Mouse (Mus musculus): ENCODE data around the gene Ctdspl. TPM values are rescaled to one million over a fixed set of nuclear protein-coding genes. Genes with fewer than 3 reads are reported as not detected.

Ctdspl gene
- polyA plus RNA-seq (2014; fragmentation: Nextera tagmentation; extraction: Ambion mirVana), result 4.9 and 5.5 TPM in 2 replicates

DNA sequence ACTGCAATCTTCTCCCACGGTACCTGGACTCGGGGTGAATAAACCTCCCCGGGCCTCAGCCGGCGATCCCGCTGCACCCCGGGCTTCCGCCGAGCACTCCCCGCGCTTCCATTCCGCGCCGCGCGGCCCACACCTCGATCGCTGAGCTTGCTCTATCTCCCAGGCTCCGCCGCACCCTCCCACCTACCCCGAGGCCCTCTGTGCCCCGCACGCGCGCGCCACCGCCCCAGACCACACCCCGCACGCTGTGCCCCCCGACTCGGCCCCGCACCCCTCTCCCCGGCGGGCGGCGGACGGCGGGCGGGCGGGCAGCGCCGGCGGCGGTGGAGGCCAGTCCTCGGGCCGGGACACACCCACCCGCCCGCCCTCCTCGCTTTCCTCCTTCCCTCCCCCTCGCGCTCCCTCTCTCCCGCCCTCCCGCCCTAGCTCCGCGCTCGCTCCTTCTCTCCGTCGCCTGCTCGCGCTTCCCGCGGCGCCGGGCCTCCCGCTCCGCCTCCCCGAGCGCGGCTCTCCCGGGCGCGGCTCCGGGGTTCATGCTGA lies at the start of gene Ctdspl:
TSS of gene Ctdspl (plus strand) at position 343 of the 540 bp plus-strand sequence.
- Histone ChIP-seq H3K4me2 (peak within 1 kb of the TSS; percentile 97), H3K4me1 (ENCODE audit: control insufficient read depth, insufficient read depth, low read length) (peaks cover 17% of the 10 kb centered on the region; the same call in 1 of the 2 replicates), H3K27me3 (ENCODE audit: control insufficient read depth, insufficient read depth, low read length) (no peaks in the 10 kb centered on the region; the same call in 1 of the 2 replicates), H3K9ac (ENCODE audit: low read length) (peak within 1 kb of the TSS; percentile 78), H3K4me3 (ENCODE audit: low read depth, low read length) (peak within 1 kb of the TSS; percentile 63), H3K36me3 (ENCODE audit: control insufficient read depth, insufficient read depth, low read length) (no peaks in the 10 kb centered on the region), H3K27ac (ENCODE audit: low read depth, low read length) (no peak within 1 kb of the TSS; the same call in 1 of the 2 replicates), H3K9me3 (ENCODE audit: control insufficient read depth, low read length) (no peaks in the 10 kb centered on the region)
- under 1% methylated on average over 33 of the region's 73 CpGs for WGBS
- ATAC-seq (ENCODE audit: low FRiP score) (peak; percentile 68), DNase-seq (ENCODE audit: low spot score, missing footprints) (no peak)

DNA sequence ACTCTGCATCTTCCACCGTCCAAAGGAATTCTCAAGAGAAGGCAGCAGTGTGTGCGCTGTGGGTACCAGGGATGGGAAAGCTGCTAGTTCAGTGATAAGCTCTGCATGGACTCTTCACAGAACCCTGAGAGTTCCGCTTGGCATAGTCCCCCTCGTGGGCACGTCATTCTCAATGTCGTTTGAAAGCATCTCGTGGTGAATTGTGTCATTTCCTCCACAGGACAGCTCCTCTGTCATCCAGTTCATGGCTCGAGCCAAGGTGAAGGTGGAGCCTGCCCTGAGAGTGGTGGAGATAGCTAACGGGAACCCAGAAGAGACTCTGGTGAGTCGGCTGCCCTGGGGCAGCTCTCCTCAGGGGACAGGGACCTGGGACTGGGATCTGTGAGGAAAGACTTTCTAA lies 49.4 kb upstream of the Ctdspl start:
- H3K4me2 ChIP-seq, result no peak overlapping the region
- no peaks in the 10 kb centered on the region for H3K9me3 ChIP-seq (ENCODE audit: control insufficient read depth, low read length)
- DNase-seq (ENCODE audit: low spot score, missing footprints), result no peak
- H3K27me3 ChIP-seq (ENCODE audit: control insufficient read depth, insufficient read depth, low read length), result no peaks in the 10 kb centered on the region
- H3K36me3 ChIP-seq (ENCODE audit: control insufficient read depth, insufficient read depth, low read length), result no peaks in the 10 kb centered on the region
- H3K4me3 ChIP-seq (ENCODE audit: low read depth, low read length), result no peak overlapping the region
- no peaks in the 10 kb centered on the region for H3K4me1 ChIP-seq (ENCODE audit: control insufficient read depth, insufficient read depth, low read length)
- no peak for ATAC-seq (ENCODE audit: low FRiP score)
- no peak overlapping the region for H3K9ac ChIP-seq (ENCODE audit: low read length)
- H3K27ac ChIP-seq (ENCODE audit: low read depth, low read length), result no peak overlapping the region
- WGBS, result 86% methylated on average over 10 of the region's 10 CpGs

DNA sequence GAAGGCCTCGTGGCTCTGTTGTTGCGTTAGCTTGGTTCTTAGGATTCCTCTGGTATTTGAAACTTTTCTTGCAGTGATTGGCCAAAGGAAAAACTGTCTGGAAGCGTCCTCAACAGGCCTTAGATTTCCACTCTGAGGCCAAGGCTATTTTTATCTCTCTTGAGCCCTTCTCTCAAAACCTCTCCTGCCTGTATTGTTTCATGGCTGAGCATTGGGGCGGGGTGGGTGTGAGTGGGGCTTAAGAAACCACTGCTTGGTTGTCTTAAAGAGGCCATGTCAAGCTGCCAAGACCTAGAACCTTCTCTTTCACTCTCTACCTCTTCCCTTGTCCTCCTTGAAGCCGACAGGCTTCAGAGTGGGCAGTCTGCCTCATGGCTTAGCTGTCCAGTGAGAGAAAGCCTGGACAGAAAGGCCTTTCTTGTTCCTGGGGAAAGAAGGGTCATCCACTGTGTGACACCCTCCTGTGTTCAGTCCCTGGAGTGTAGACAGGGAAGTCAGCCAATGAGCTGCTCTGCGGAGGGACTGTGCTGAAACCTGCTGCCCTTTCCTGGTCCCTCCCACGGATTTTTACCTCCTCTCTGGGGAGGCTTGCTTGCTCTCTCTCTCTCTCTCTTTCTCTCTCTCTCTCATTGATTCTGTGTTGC lies 48.8 kb upstream of the Ctdspl start:
- no peak overlapping the region for H3K9ac ChIP-seq (ENCODE audit: low read length)
- no peaks in the 10 kb centered on the region for H3K4me1 ChIP-seq (ENCODE audit: control insufficient read depth, insufficient read depth, low read length)
- no peak overlapping the region for H3K4me2 ChIP-seq
- no peak overlapping the region for H3K27ac ChIP-seq (ENCODE audit: low read depth, low read length)
- DNase-seq (ENCODE audit: low spot score, missing footprints) (no peak), ATAC-seq (ENCODE audit: low FRiP score) (no peak)
- H3K4me3 ChIP-seq (ENCODE audit: low read depth, low read length), result no peak overlapping the region
- no peaks in the 10 kb centered on the region for H3K9me3 ChIP-seq (ENCODE audit: control insufficient read depth, low read length)
- WGBS, result 88% methylated on average over 7 of the region's 7 CpGs
- H3K36me3 ChIP-seq (ENCODE audit: control insufficient read depth, insufficient read depth, low read length), result no peaks in the 10 kb centered on the region
- H3K27me3 ChIP-seq (ENCODE audit: control insufficient read depth, insufficient read depth, low read length), result no peaks in the 10 kb centered on the region

DNA sequence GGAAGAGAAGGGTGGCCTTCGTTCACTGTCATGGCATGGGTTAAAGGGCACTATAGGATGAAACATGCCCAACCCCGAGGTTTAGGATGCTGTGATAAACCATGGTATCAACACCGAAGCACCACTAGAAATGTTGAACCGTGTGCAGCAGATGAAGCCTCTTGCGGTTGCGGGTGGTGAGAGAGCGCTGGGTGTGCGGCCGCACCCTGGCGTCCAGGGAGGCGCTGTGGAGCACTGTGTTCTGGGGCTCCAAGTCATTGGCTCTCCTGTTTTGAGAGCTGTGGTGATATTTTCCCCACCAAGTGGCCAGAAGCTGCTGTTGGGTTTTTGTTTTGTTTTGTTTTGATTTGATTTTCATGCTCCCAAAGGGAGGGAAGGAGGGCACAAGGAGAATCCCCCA lies 47.7 kb upstream of the Ctdspl start:
- H3K27me3 ChIP-seq (ENCODE audit: control insufficient read depth, insufficient read depth, low read length), result no peaks in the 10 kb centered on the region
- DNase-seq (ENCODE audit: low spot score, missing footprints), result no peak
- H3K27ac ChIP-seq (ENCODE audit: low read depth, low read length), result no peak overlapping the region
- H3K36me3 ChIP-seq (ENCODE audit: control insufficient read depth, insufficient read depth, low read length), result no peaks in the 10 kb centered on the region
- no peaks in the 10 kb centered on the region for H3K4me1 ChIP-seq (ENCODE audit: control insufficient read depth, insufficient read depth, low read length)
- H3K9me3 ChIP-seq (ENCODE audit: control insufficient read depth, low read length), result no peaks in the 10 kb centered on the region
- 86% methylated on average over 11 of the region's 11 CpGs for WGBS
- no peak overlapping the region for H3K4me2 ChIP-seq
- H3K9ac ChIP-seq (ENCODE audit: low read length), result no peak overlapping the region
- no peak overlapping the region for H3K4me3 ChIP-seq (ENCODE audit: low read depth, low read length)
- ATAC-seq (ENCODE audit: low FRiP score), result no peak

DNA sequence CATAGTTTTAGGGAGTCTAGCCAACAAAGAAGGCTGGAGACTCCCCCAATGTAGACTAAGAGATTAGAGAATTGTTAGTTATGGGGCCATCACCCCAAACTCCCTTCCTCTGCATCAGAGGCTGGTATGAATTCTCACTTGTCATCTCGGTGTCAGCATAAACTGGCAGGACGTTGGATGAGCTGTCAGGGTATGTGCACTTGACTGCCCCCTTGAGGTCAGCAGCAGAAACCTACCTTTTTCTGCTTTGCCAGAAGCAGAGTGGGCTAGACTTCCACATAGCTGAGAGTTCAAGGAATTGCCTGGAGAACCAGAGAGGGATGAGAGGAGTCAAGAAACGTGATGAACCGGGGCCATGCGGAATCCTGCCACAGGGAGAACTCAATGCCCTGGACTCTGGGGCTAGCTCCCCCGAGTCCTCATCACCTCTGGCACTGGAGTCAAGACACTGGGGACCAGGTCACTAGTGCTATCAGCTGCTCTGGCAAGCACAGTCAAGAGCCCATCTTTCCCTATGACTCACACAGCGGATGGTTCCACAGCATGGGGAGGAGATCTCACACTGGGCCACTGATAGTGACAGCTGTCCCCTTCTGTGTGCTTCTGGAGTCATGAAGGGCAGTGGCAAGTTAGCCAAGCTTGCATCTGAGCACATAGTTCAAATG lies 44.8 kb upstream of the Ctdspl start:
- Histone ChIP-seq H3K27me3 (ENCODE audit: control insufficient read depth, insufficient read depth, low read length) (no peaks in the 10 kb centered on the region), H3K27ac (ENCODE audit: low read depth, low read length) (no peak overlapping the region), H3K4me2 (no peak overlapping the region), H3K4me1 (ENCODE audit: control insufficient read depth, insufficient read depth, low read length) (no peaks in the 10 kb centered on the region), H3K36me3 (ENCODE audit: control insufficient read depth, insufficient read depth, low read length) (no peaks in the 10 kb centered on the region), H3K9ac (ENCODE audit: low read length) (no peak overlapping the region), H3K4me3 (ENCODE audit: low read depth, low read length) (no peak overlapping the region), H3K9me3 (ENCODE audit: control insufficient read depth, low read length) (no peaks in the 10 kb centered on the region)
- ATAC-seq (ENCODE audit: low FRiP score) (no peak), DNase-seq (ENCODE audit: low spot score, missing footprints) (no peak)
- 80% methylated on average over 7 of the region's 7 CpGs for WGBS

DNA sequence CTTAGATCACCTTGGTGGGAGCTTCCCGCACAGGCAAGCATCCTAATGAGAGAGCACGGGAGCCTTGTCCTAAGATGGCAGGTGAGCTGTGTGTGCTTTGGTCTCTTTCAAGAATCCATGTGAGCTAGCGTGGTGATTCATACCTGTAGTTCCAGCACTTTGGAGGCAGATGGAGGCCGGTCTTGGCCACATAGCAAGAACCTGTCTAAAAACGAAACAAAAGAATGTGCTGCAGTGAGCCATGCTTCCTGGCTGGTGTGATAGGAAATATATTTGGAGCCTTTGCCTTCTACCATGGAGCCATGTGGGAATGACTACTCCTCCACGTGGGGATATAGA lies 44.3 kb upstream of the Ctdspl start:
- no peaks in the 10 kb centered on the region for H3K4me1 ChIP-seq (ENCODE audit: control insufficient read depth, insufficient read depth, low read length)
- no peak overlapping the region for H3K9ac ChIP-seq (ENCODE audit: low read length)
- no peaks in the 10 kb centered on the region for H3K36me3 ChIP-seq (ENCODE audit: control insufficient read depth, insufficient read depth, low read length)
- H3K27ac ChIP-seq (ENCODE audit: low read depth, low read length), result no peak overlapping the region
- no peaks in the 10 kb centered on the region for H3K27me3 ChIP-seq (ENCODE audit: control insufficient read depth, insufficient read depth, low read length)
- H3K4me2 ChIP-seq, result no peak overlapping the region
- WGBS, result 97% methylated on average over 6 of the region's 6 CpGs
- no peaks in the 10 kb centered on the region for H3K9me3 ChIP-seq (ENCODE audit: control insufficient read depth, low read length)
- no peak for DNase-seq (ENCODE audit: low spot score, missing footprints)
- no peak overlapping the region for H3K4me3 ChIP-seq (ENCODE audit: low read depth, low read length)
- ATAC-seq (ENCODE audit: low FRiP score), result no peak

DNA sequence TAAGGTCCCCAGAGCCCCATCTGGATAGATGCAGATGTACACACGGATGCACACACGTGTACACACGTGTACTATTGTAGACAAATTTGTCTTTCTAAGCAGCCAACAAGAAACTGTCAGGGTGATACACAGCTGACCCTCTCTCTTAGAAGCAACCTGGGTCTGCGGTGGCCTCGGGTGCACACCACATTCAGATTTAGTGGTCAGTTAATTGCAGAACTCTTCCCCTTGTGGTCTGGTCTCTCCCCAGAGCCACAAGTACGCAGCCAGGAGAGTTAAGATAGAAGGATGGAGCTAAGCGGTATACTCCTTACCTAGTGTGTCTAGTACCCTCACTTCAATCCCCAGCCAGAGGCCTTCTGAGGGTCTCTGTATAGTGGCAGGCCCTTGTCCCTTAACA lies 43.1 kb upstream of the Ctdspl start:
- no peak overlapping the region for H3K4me3 ChIP-seq (ENCODE audit: low read depth, low read length)
- ATAC-seq (ENCODE audit: low FRiP score) (no peak), DNase-seq (ENCODE audit: low spot score, missing footprints) (no peak)
- no peaks in the 10 kb centered on the region for H3K9me3 ChIP-seq (ENCODE audit: control insufficient read depth, low read length)
- 94% methylated on average over 7 of the region's 7 CpGs for WGBS
- no peaks in the 10 kb centered on the region for H3K36me3 ChIP-seq (ENCODE audit: control insufficient read depth, insufficient read depth, low read length)
- H3K9ac ChIP-seq (ENCODE audit: low read length), result no peak overlapping the region
- H3K27me3 ChIP-seq (ENCODE audit: control insufficient read depth, insufficient read depth, low read length), result no peaks in the 10 kb centered on the region
- H3K4me1 ChIP-seq (ENCODE audit: control insufficient read depth, insufficient read depth, low read length), result no peaks in the 10 kb centered on the region
- no peak overlapping the region for H3K27ac ChIP-seq (ENCODE audit: low read depth, low read length)
- H3K4me2 ChIP-seq, result no peak overlapping the region

DNA sequence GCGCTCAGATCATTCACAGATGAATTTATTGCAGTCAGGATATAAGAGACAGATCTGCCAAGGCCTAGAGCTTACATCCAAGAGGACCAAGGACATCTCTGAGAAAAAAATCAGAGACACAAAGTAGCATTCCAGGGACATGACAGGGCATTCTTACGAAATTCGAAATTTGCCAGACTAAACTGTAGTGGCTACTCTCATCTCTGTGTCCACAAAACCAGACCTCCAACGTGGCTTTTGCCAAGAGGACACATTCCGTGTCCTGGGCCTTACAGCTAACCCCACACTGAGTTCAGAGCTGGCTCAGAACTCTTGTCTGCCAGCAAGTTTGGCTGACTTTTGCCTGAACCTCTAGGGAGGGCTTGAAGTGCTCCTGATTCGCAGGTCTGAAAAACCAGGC lies 40.5 kb upstream of the Ctdspl start:
- H3K4me2 ChIP-seq, result no peak overlapping the region
- H3K4me3 ChIP-seq (ENCODE audit: low read depth, low read length), result no peak overlapping the region
- no peak for DNase-seq (ENCODE audit: low spot score, missing footprints)
- no peak overlapping the region for H3K9ac ChIP-seq (ENCODE audit: low read length)
- no peaks in the 10 kb centered on the region for H3K27me3 ChIP-seq (ENCODE audit: control insufficient read depth, insufficient read depth, low read length)
- no peak for ATAC-seq (ENCODE audit: low FRiP score)
- WGBS, result 79% methylated on average over 6 of the region's 6 CpGs
- H3K4me1 ChIP-seq (ENCODE audit: control insufficient read depth, insufficient read depth, low read length), result no peaks in the 10 kb centered on the region
- H3K27ac ChIP-seq (ENCODE audit: low read depth, low read length), result no peak overlapping the region
- no peaks in the 10 kb centered on the region for H3K36me3 ChIP-seq (ENCODE audit: control insufficient read depth, insufficient read depth, low read length)
- H3K9me3 ChIP-seq (ENCODE audit: control insufficient read depth, low read length), result no peaks in the 10 kb centered on the region

DNA sequence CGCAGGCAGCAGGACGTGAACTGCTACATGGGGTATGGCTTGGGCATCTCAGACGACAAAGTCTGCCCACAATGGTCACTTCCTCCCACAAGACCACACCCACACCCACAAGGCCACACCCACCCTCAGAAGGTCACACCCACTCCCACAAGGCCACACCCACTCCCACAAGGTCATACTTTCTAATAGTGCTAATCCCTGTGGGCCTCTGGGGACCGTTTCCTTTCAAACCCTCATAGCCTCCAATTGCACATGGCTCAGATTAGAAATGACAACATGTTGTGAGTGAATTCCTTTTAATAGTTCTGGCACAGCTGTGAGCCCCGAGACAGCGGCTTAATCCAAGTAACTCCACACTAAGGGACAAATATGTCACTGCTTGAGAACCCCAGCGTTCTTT lies 39.1 kb upstream of the Ctdspl start:
- no peaks in the 10 kb centered on the region for H3K4me1 ChIP-seq (ENCODE audit: control insufficient read depth, insufficient read depth, low read length)
- no peak overlapping the region for H3K27ac ChIP-seq (ENCODE audit: low read depth, low read length)
- no peaks in the 10 kb centered on the region for H3K36me3 ChIP-seq (ENCODE audit: control insufficient read depth, insufficient read depth, low read length)
- DNase-seq (ENCODE audit: low spot score, missing footprints), result no peak
- WGBS, result 85% methylated on average over 7 of the region's 7 CpGs
- ATAC-seq (ENCODE audit: low FRiP score), result peak; percentile 30; the same call in 1 of the 2 replicates
- no peaks in the 10 kb centered on the region for H3K9me3 ChIP-seq (ENCODE audit: control insufficient read depth, low read length)
- no peak overlapping the region for H3K4me2 ChIP-seq
- H3K9ac ChIP-seq (ENCODE audit: low read length), result no peak overlapping the region
- no peaks in the 10 kb centered on the region for H3K27me3 ChIP-seq (ENCODE audit: control insufficient read depth, insufficient read depth, low read length)
- no peak overlapping the region for H3K4me3 ChIP-seq (ENCODE audit: low read depth, low read length)

Measured in midbrain, embryonic 11.5 days (tissue).